Mouse (Mus musculus) CH12.LX (cell line): ENCODE results near the gene Laptm5. TPM values are rescaled to one million over a fixed set of nuclear protein-coding genes. Genes with fewer than 3 reads are reported as not detected.

Experiments
- DNase-seq: peaks from one replicate; pipeline ENCODE4 v3.0.0-alpha.2; 2013; ENCODE audit errors: extremely low read depth
- H3K27ac ChIP-seq: 2 replicates; pipeline ENCODE4 v1.5.1; 2012; ENCODE audit warnings: low read depth, mild to moderate bottlenecking, control low read depth, moderate library complexity; ENCODE audit not compliant: insufficient read depth
- H3K27me3 ChIP-seq: replicated peaks from 2 replicates; pipeline ENCODE3; 2012; ENCODE audit warnings: inconsistent platforms
- H3K36me3 ChIP-seq, 2 experiments: replicated peaks in 1 of 2; 2 replicates each; pipeline versions ENCODE3 to v1.6.1; 2012; ENCODE audit warnings: inconsistent platforms in 1 of 2, low read length in 1 of 2, mild to moderate bottlenecking in 1 of 2, mixed read lengths in 1 of 2, moderate library complexity in 1 of 2; ENCODE audit not compliant: control insufficient read depth in 1 of 2, insufficient read depth in 1 of 2
- H3K4me1 ChIP-seq, 2 experiments: 2 replicates each; pipeline ENCODE4 v1.6.1; 2012; ENCODE audit warnings: inconsistent platforms in 1 of 2, moderate library complexity in 1 of 2; ENCODE audit not compliant: insufficient read depth in 2 of 2, control insufficient read depth in 1 of 2
- H3K4me2 ChIP-seq: 2 replicates; pipeline ENCODE4 v1.6.1; 2012; ENCODE audit warnings: low read depth, mild to moderate bottlenecking, control low read depth; ENCODE audit not compliant: poor library complexity, insufficient read depth, severe bottlenecking
- H3K4me3 ChIP-seq, 3 experiments: fragments of 150-350 bp in 1 of 3; sonication (generic) in 1 of 3; replicated peaks in 1 of 3; 2 replicates each; pipeline versions ENCODE3 to v1.5.1; 2011 to 2012; ENCODE audit warnings: low read depth in 2 of 3, low read length in 2 of 3, mild to moderate bottlenecking in 2 of 3, moderate library complexity in 2 of 3, control low read depth in 1 of 3, improper control_type of control experiment in 1 of 3, inconsistent platforms in 1 of 3, mixed read lengths in 1 of 3; ENCODE audit not compliant: poor library complexity in 1 of 3
- H3K79me2 ChIP-seq: replicated peaks from 2 replicates; pipeline ENCODE4 v1.6.1; 2012; ENCODE audit warnings: mild to moderate bottlenecking, moderate library complexity; ENCODE audit not compliant: control insufficient read depth, poor library complexity, insufficient read depth, severe bottlenecking; ENCODE audit errors: extremely low read depth
- H3K9ac ChIP-seq: 2 replicates; pipeline ENCODE4 v1.6.1; 2012; ENCODE audit warnings: low read depth, mild to moderate bottlenecking, control low read depth, moderate library complexity; ENCODE audit not compliant: insufficient read depth
- H3K9me3 ChIP-seq: replicated peaks from 2 replicates; pipeline ENCODE3; 2012; ENCODE audit warnings: low read length, inconsistent platforms, mixed read lengths
- BHLHE40 ChIP-seq: IDR thresholded peaks from 2 replicates; pipeline ENCODE4 v1.6.1; 2011; ENCODE audit warnings: mild to moderate bottlenecking, low read depth, low read length, improper control_type of control experiment
- CHD2 ChIP-seq: IDR thresholded peaks from 2 replicates; pipeline ENCODE4 v1.6.1; 2011; ENCODE audit warnings: low read length, improper control_type of control experiment
- CTCF ChIP-seq, 2 experiments: IDR thresholded peaks in 1 of 2; conservative IDR thresholded peaks in 1 of 2; 2 replicates each; pipeline ENCODE4 v1.5.1; 2011 to 2012; ENCODE audit warnings: low read depth in 2 of 2, low read length in 2 of 2, improper control_type of control experiment in 1 of 2, inconsistent platforms in 1 of 2, mild to moderate bottlenecking in 1 of 2, moderate library complexity in 1 of 2
- ELF1 ChIP-seq: IDR thresholded peaks from 2 replicates; pipeline ENCODE4 v1.6.1; 2014; ENCODE audit warnings: low read depth, mild to moderate bottlenecking, inconsistent platforms, low read length, improper control_type of control experiment
- EP300 ChIP-seq: IDR thresholded peaks from 2 replicates; pipeline ENCODE4 v1.6.1; 2011; ENCODE audit warnings: low read length, improper control_type of control experiment
- HCFC1 ChIP-seq: IDR thresholded peaks from 2 replicates; pipeline ENCODE4 v1.6.1; 2012; ENCODE audit warnings: low read depth, mild to moderate bottlenecking, inconsistent platforms, low read length, improper control_type of control experiment
- JUN ChIP-seq: IDR thresholded peaks from 2 replicates; pipeline ENCODE4 v1.6.1; 2011; ENCODE audit warnings: low read depth, mild to moderate bottlenecking, low read length, improper control_type of control experiment, moderate library complexity; ENCODE audit not compliant: insufficient read depth
- KAT2A ChIP-seq: IDR thresholded peaks from 2 replicates; pipeline ENCODE4 v1.6.1; 2012; ENCODE audit warnings: low read length, improper control_type of control experiment, inconsistent platforms; ENCODE audit not compliant: insufficient replicate concordance
- MAX ChIP-seq: IDR thresholded peaks from 2 replicates; pipeline ENCODE4 v1.6.1; 2011; ENCODE audit warnings: low read length, improper control_type of control experiment
- MAZ ChIP-seq: IDR thresholded peaks from 2 replicates; pipeline ENCODE4 v1.6.1; 2012; ENCODE audit warnings: low read depth, mild to moderate bottlenecking, inconsistent platforms, low read length, improper control_type of control experiment, moderate library complexity
- MEF2A ChIP-seq: IDR thresholded peaks from 2 replicates; pipeline ENCODE4 v1.6.1; 2014; ENCODE audit warnings: low read depth, mild to moderate bottlenecking, inconsistent platforms, low read length, improper control_type of control experiment, borderline replicate concordance
- MXI1 ChIP-seq: IDR thresholded peaks from 2 replicates; pipeline ENCODE4 v1.6.1; 2011; ENCODE audit warnings: mild to moderate bottlenecking, low read depth, low read length, improper control_type of control experiment
- MYC ChIP-seq: IDR thresholded peaks from 2 replicates; pipeline ENCODE4 v1.6.1; 2011; ENCODE audit warnings: low read depth, mild to moderate bottlenecking, improper control_type of control experiment, low read length
- PAX5 ChIP-seq: IDR thresholded peaks from 2 replicates; pipeline ENCODE4 v1.6.1; 2012; ENCODE audit warnings: low read length, inconsistent platforms, mixed read lengths
- POLR2A ChIP-seq: IDR thresholded peaks from 2 replicates; pipeline ENCODE4 v1.6.1; 2011; ENCODE audit warnings: low read depth, mild to moderate bottlenecking, improper control_type of control experiment, low read length
- POLR2AphosphoS2 ChIP-seq: IDR thresholded peaks from 2 replicates; pipeline ENCODE4 v1.6.1; 2011; ENCODE audit warnings: low read depth, low read length, improper control_type of control experiment
- RAD21 ChIP-seq: IDR thresholded peaks from 2 replicates; pipeline ENCODE4 v1.6.1; 2011; ENCODE audit warnings: low read depth, mild to moderate bottlenecking, low read length, improper control_type of control experiment, moderate library complexity
- SIN3A ChIP-seq: IDR thresholded peaks from 2 replicates; pipeline ENCODE4 v1.6.1; 2012; ENCODE audit warnings: low read length, improper control_type of control experiment, inconsistent platforms
- TCF12 ChIP-seq: IDR thresholded peaks from 2 replicates; pipeline ENCODE4 v1.6.1; 2014; ENCODE audit warnings: low read depth, mild to moderate bottlenecking, inconsistent platforms, low read length, improper control_type of control experiment
- ZC3H11A ChIP-seq: IDR thresholded peaks from 2 replicates; pipeline ENCODE4 v1.6.1; 2012; ENCODE audit warnings: low read depth, mild to moderate bottlenecking, inconsistent platforms, low read length, improper control_type of control experiment
- ZMIZ1 ChIP-seq: IDR thresholded peaks from 2 replicates; pipeline ENCODE4 v1.6.1; 2012; ENCODE audit warnings: low read depth, mild to moderate bottlenecking, inconsistent platforms, low read length, improper control_type of control experiment
- dilution Hi-C: fragments of 300-500 bp; cut with MboI; formaldehyde crosslinking; loops from 2 replicates; pipeline ENCODE4 v1.14.3; 2020; ENCODE audit warnings: low sequenced_read_pairs; ENCODE audit not compliant: extremely low pct_unique_long_range_greater_than_20kb, extremely low pct_ligation_motif_present
- in situ Hi-C: fragments of 300-500 bp; cut with MboI; formaldehyde crosslinking; loops from 3 replicates; pipeline ENCODE4 v1.14.3; 2019; ENCODE audit warnings: low sequenced_read_pairs, low pct_ligation_motif_present, low pct_unique_long_range_greater_than_20kb, mixed read lengths
- polyA plus RNA-seq: library from polyadenylated mRNA; unstranded; fragments of >175 nt; gene quantifications from 2 replicates; pipeline ENCODE4 v1.2.1, GENCODE M21; 2012; ENCODE audit warnings: low read depth; ENCODE audit not compliant: insufficient read length
- total RNA-seq, 2 experiments: library from RNA; depleted of rRNA; stranded (reverse); fragments of 300-350 nt in 1 of 2; fragments of >200 nt in 1 of 2; gene quantifications; 2 replicates each; pipeline ENCODE4 v1.2.3; 2012 to 2014

Gene Laptm5
- total and polyA plus RNA-seq, 3 experiments = 41.1 to 594 (median 225) TPM

GRCm38 (mm10) chr4:130910666-130911065 lies 2.3 kb upstream of the Laptm5 start (continued):
- TF ChIP-seq KAT2A (0 out of 2 replicates have a peak, but pooled peaks have one; percentile 65), RAD21 (no peak)

- no peaks in the 10 kb centered on the region for H3K9me3 ChIP-seq
- H3K4me2 ChIP-seq = peak overlapping the region; percentile 73
- H3K36me3 ChIP-seq = peaks cover 14 to 26% of the 10 kb centered on the region in 2 experiments
- peak overlapping the region; percentile 98 for H3K9ac ChIP-seq
- dilution Hi-C loops = no loop called here
- no peaks in the 10 kb centered on the region for H3K27me3 ChIP-seq
- DNase-seq = no peak
- TF ChIP-seq ZMIZ1 (no peak), TCF12 (no peak), HCFC1 (no peak), CTCF (conservative IDR thresholded peaks at IDR 0.05 in 1 of 2, IDR thresholded peaks at IDR 0.05 in 1 of 2; ENCODE audit: low read depth in 2 of 2, low read length in 2 of 2) (peak in 1 of 2 experiments; percentile 2; a peak in 1 of 4 replicates)
- TF ChIP-seq, all 38 proteins: peak for 1
- in situ Hi-C loops = no loop called here
- H3K4me1 ChIP-seq = peaks cover 18 to 59% of the 10 kb centered on the region in 2 experiments
- peak overlapping the region in 2 of 3 experiments; percentile 48 to 68 for H3K4me3 ChIP-seq
- H3K27ac ChIP-seq = peak overlapping the region; percentile 93
- H3K79me2 ChIP-seq = peaks cover 58% of the 10 kb centered on the region
Measured at GRCm38 (mm10) chr4:130912626-130913025, 299 bp upstream of the Laptm5 start.

DNA sequence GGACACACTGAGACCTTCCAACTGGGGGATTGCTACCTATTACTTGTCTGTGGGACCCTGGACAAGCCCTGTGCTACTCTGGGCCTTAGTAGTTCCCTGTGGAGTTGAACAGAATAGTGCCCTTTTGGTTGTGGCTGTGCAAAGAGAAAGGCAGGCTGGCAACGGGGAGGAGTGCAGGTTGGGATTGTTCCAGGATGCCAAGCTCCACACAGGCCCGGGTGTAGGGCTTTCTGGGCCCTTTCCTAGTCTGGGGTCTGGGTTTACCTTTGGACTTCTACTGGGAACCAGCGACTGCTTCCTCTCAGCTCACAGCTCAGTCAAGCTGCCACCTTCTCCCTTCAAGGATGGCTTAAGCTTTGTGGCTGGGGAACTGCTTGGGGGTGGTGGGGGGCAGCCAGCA lies 586 bp downstream of the Laptm5 start:
- H3K4me3 ChIP-seq = peak overlapping the region; percentile 68 to 84 (median 75)
- H3K4me2 ChIP-seq = 0 out of 2 replicates have a peak overlapping the region, but pooled peaks have one; percentile 18
- H3K27me3 ChIP-seq = no peaks in the 10 kb centered on the region
- H3K9ac ChIP-seq = peak overlapping the region; percentile 98
- H3K79me2 ChIP-seq = peaks cover 67% of the 10 kb centered on the region
- peak overlapping the region; percentile 93 for H3K27ac ChIP-seq
- in situ Hi-C loops = no loop called here
- peaks cover 22 to 35% of the 10 kb centered on the region in 2 experiments for H3K36me3 ChIP-seq
- no peaks in the 10 kb centered on the region for H3K9me3 ChIP-seq
- TF ChIP-seq MYC (no peak), CHD2 (no peak), POLR2AphosphoS2 (no peak), ZC3H11A (no peak), MAX (no peak), BHLHE40 (no peak), MEF2A (no peak), PAX5 (no peak), SIN3A (no peak), ELF1 (no peak), KAT2A (no peak), JUN (no peak), EP300 (no peak), MAZ (no peak), POLR2A (no peak), MXI1 (no peak), RAD21 (no peak)
- dilution Hi-C loops = no loop called here
- DNase-seq = no peak
- peaks cover 16 to 59% of the 10 kb centered on the region in 2 experiments for H3K4me1 ChIP-seq
